Mouse (Mus musculus): ENCODE data around the gene Cd6. TPM values are rescaled to one million over a fixed set of nuclear protein-coding genes. Genes with fewer than 3 reads are reported as not detected.

The Cd6 gene
- polyA plus RNA-seq, 1 experiment from 2014 or later: not detected

DNA sequence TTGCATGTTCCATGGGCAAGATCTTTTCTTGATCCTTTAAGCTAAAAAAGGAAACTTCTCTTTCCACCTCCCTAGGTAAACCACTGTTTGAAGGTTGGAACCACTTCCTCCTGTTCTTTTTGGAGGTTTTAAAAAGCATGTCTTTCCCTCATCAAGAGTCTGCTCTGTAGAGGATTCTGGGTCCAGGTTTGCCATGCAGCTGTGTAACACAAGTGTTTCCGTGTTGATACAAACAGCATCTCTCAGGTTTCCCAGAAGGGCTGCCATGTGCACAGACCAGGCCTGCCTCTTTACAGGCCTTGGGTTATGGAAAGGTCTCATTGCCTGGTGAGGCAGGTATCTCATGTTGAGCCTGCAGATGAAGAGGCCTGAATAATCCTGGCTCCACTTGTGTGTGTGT lies 78.3 kb downstream of the Cd6 start:
- no peaks in the 10 kb centered on the region for H3K9me3 ChIP-seq
- no peaks in the 10 kb centered on the region; the same call in 1 of the 2 replicates for H3K27me3 ChIP-seq
- no peaks in the 10 kb centered on the region for H3K36me3 ChIP-seq (replicated peaks)
- no peak overlapping the region for H3K4me2 ChIP-seq
- H3K4me3 ChIP-seq (replicated peaks): no peak overlapping the region
- ATAC-seq (ENCODE audit: low FRiP score): no peak
- no peak overlapping the region for H3K27ac ChIP-seq
- WGBS: 94% methylated on average over 1 of the region's 1 CpGs
- H3K4me1 ChIP-seq: peaks cover 6% of the 10 kb centered on the region; the same call in 1 of the 2 replicates
- no peak overlapping the region for H3K9ac ChIP-seq

DNA sequence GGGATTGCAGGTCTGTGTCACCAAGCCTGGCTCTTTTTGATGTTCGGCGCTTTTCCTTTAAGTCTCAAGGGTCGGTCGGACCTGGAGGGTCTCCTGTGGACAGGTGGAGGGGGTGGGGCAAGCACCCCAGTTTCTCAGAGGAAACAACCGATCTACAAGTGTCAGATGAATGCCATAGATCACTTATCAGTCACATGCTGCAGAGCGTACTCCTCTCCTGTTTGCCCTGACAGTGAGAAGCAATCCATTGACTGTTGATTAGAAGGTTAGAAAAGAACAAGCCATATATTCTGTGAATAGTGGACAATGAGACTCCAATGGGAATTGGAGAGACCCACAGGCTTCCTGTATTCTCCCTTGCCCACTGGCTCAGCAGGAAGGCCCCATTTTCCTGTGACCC lies 79.7 kb downstream of the Cd6 start:
- H3K9me3 ChIP-seq: no peaks in the 10 kb centered on the region
- ATAC-seq (ENCODE audit: low FRiP score): no peak

DNA sequence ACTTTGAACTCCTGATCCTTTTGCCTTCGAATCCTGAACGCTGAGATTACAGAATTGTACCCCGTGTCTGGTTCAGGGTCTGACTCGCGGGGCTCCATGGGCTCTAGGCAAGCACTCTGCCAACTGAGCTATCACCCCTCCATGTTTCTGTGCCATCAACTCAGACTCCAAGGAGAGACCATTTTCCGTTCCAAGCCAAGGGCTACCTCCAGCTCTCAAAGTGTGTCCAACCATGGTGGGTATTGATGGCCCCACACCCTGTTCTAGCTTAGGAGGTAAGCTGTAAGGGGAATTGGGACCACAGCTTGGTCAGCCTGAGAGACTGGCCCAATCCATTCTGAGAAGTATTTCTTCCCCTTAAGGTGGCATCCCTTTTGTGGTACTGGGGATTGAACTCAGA lies 80.6 kb downstream of the Cd6 start:
- H3K4me1 ChIP-seq: peaks cover 6% of the 10 kb centered on the region; the same call in 1 of the 2 replicates
- no peaks in the 10 kb centered on the region for H3K9me3 ChIP-seq
- H3K36me3 ChIP-seq (replicated peaks): no peaks in the 10 kb centered on the region
- no peak overlapping the region for H3K4me2 ChIP-seq
- no peak overlapping the region for H3K27ac ChIP-seq
- H3K9ac ChIP-seq: no peak overlapping the region
- no peak overlapping the region for H3K4me3 ChIP-seq (replicated peaks)
- WGBS: 87% methylated on average over 6 of the region's 6 CpGs
- H3K27me3 ChIP-seq: no peaks in the 10 kb centered on the region; the same call in 1 of the 2 replicates
- no peak for ATAC-seq (ENCODE audit: low FRiP score)

More for the DNA sequence above, 79.7 kb downstream of the Cd6 start:
- no peaks in the 10 kb centered on the region; the same call in 1 of the 2 replicates for H3K27me3 ChIP-seq
- no peaks in the 10 kb centered on the region for H3K36me3 ChIP-seq (replicated peaks)
- H3K4me3 ChIP-seq (replicated peaks): no peak overlapping the region
- no peak overlapping the region for H3K27ac ChIP-seq
- H3K4me2 ChIP-seq: no peak overlapping the region
- peaks cover 6% of the 10 kb centered on the region; the same call in 1 of the 2 replicates for H3K4me1 ChIP-seq
- WGBS: 89% methylated on average over 6 of the region's 6 CpGs
- no peak overlapping the region for H3K9ac ChIP-seq

DNA sequence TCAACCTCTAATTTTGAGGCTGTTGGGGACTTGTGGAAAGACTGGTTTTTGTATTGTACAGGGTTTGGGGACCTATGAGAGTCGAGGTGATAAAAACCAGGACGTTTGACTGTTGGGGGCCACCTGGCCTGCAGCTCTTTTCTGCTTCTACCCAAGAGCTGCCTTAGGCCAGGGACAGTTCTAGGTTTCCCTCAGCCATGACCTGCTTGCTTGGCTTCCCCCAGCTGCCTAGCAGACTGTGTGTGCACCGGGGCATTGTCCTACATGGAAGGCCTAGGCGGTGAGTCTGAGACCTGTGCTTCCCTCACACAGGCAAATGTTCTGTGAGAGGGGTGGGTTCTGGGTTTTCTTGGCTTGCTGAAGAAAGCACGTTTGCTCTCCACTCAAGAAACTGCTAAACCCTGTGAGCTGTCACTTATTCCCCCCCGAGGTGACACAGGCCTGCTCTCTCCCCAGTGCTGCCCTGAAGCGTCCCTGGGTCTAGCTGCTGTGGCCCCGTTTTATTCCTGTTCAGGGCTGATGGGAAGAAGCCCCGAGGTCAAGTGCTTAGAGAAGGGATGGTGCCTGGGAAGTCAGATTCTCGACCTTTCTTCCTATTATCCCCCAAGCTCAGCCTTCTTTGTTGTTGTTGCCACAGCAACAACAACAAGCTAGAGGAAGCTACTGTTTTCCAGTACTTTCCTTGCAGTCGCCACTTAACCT lies 81.3 kb downstream of the Cd6 start:
- H3K27ac ChIP-seq: no peak overlapping the region
- no peaks in the 10 kb centered on the region for H3K9me3 ChIP-seq
- H3K4me1 ChIP-seq: peaks cover 6% of the 10 kb centered on the region; the same call in 1 of the 2 replicates
- H3K4me3 ChIP-seq (replicated peaks): no peak overlapping the region
- no peaks in the 10 kb centered on the region for H3K36me3 ChIP-seq (replicated peaks)
- WGBS: 60% methylated on average over 11 of the region's 11 CpGs
- ATAC-seq (ENCODE audit: low FRiP score): no peak
- H3K4me2 ChIP-seq: no peak overlapping the region
- H3K9ac ChIP-seq: no peak overlapping the region
- H3K27me3 ChIP-seq: no peaks in the 10 kb centered on the region; the same call in 1 of the 2 replicates

DNA sequence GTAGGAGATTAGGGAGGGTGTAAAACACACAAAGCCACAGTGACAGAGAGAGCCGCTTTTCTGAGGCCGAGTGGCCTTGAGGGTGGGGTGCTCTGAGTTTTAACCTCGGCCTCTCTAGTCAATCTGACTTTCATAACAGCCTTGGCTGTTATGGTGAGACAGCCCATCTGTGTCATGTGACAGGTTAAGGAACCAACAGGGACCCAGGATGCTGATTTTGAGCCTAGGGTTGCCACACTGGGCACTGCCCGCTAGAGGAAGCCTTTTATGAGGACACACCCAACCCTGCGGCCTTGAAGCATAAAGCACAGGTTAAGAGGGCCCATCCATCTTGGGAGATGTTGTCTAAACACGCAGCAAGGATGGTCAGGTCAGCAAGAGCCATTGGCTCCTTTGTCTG lies 82.1 kb downstream of the Cd6 start:
- 89% methylated on average over 6 of the region's 6 CpGs for WGBS
- H3K4me2 ChIP-seq: no peak overlapping the region
- no peak overlapping the region for H3K27ac ChIP-seq

DNA sequence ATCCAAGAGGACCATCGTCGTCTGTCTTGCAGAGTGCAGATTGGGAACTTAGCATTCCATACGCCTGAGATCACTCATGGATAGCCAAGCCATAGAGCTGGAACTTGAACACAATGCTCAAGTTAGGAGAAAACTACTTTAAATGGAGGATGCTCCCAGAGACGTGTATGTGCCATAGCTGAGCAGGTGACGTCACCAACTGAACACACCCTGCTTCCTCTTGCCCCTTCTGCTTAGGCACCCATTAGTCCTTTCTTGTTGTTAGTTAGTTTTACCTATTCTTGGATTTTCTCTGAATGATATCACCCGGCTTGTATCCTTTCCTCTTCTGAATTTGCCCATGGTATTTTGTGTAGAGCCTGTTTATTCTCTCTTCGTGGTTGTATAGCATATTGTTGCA lies 82.7 kb downstream of the Cd6 start:
- H3K36me3 ChIP-seq (replicated peaks): no peaks in the 10 kb centered on the region
- no peaks in the 10 kb centered on the region for H3K9me3 ChIP-seq
- peaks cover 6% of the 10 kb centered on the region; the same call in 1 of the 2 replicates for H3K4me1 ChIP-seq
- no peak overlapping the region for H3K4me2 ChIP-seq
- H3K27me3 ChIP-seq: no peaks in the 10 kb centered on the region; the same call in 1 of the 2 replicates
- WGBS: 87% methylated on average over 7 of the region's 7 CpGs
- H3K27ac ChIP-seq: no peak overlapping the region
- no peak for ATAC-seq (ENCODE audit: low FRiP score)
- H3K4me3 ChIP-seq (replicated peaks): no peak overlapping the region
- H3K9ac ChIP-seq: no peak overlapping the region

More for the DNA sequence above, 82.1 kb downstream of the Cd6 start:
- no peak overlapping the region for H3K9ac ChIP-seq
- ATAC-seq (ENCODE audit: low FRiP score): no peak
- peaks cover 6% of the 10 kb centered on the region; the same call in 1 of the 2 replicates for H3K4me1 ChIP-seq
- H3K4me3 ChIP-seq (replicated peaks): no peak overlapping the region
- no peaks in the 10 kb centered on the region for H3K36me3 ChIP-seq (replicated peaks)
- H3K27me3 ChIP-seq: no peaks in the 10 kb centered on the region; the same call in 1 of the 2 replicates
- no peaks in the 10 kb centered on the region for H3K9me3 ChIP-seq

DNA sequence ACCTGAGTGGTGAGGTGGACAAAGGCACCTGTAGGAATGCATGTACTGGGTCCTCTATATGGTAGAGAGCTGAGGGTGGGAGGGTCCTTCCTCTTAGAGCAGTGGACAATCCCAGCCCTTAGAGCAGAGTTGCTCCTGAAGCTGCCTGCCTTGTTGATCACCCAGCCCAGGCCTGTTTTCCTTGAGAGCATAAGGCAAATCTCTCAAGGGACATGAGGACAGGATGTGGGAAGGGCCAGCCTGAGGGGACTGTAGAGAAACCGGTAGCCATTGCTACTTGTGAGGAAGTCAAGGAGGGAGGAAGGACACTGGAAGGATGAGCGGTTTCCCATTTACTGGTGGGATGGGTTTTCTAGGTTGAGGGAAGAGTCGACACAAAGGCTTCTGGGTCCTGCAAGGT lies 87.3 kb downstream of the Cd6 start:
- Histone ChIP-seq H3K27me3 (no peaks in the 10 kb centered on the region), H3K9me3 (no peaks in the 10 kb centered on the region)
- WGBS: 95% methylated on average over 3 of the region's 3 CpGs

DNA sequence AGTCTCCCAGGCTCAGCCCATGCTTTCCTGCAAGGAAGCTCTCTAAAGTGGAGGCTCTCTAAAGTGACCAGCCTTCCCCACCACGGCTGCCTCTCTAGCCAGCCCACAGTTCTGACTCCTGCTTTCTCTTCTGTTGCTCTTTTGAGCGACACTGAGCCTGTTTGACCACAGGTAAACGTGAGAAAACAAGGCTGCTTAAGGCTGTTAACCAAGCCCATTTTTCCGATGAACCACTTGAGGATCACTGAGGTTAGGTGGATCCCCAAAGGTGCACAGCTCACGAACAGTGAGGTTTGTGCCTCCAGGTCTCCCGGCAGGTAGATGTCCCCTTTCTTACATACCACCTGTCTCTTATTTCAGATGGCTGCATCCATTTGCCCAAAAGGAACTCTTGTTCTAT lies 87.7 kb downstream of the Cd6 start:
- no peaks in the 10 kb centered on the region for H3K36me3 ChIP-seq (replicated peaks)
- 90% methylated on average over 6 of the region's 6 CpGs for WGBS
- H3K4me3 ChIP-seq (replicated peaks): no peak overlapping the region
- no peaks in the 10 kb centered on the region for H3K4me1 ChIP-seq
- no peaks in the 10 kb centered on the region for H3K27me3 ChIP-seq
- H3K9me3 ChIP-seq: no peaks in the 10 kb centered on the region
- no peak overlapping the region for H3K4me2 ChIP-seq
- ATAC-seq (ENCODE audit: low FRiP score): no peak
- H3K27ac ChIP-seq: no peak overlapping the region
- H3K9ac ChIP-seq: no peak overlapping the region

More for the DNA sequence above, 87.3 kb downstream of the Cd6 start:
- Histone ChIP-seq H3K9ac (no peak overlapping the region), H3K4me1 (no peaks in the 10 kb centered on the region), H3K4me2 (no peak overlapping the region), H3K27ac (no peak overlapping the region), H3K36me3 (replicated peaks) (no peaks in the 10 kb centered on the region), H3K4me3 (replicated peaks) (no peak overlapping the region)
- ATAC-seq (ENCODE audit: low FRiP score): no peak

DNA sequence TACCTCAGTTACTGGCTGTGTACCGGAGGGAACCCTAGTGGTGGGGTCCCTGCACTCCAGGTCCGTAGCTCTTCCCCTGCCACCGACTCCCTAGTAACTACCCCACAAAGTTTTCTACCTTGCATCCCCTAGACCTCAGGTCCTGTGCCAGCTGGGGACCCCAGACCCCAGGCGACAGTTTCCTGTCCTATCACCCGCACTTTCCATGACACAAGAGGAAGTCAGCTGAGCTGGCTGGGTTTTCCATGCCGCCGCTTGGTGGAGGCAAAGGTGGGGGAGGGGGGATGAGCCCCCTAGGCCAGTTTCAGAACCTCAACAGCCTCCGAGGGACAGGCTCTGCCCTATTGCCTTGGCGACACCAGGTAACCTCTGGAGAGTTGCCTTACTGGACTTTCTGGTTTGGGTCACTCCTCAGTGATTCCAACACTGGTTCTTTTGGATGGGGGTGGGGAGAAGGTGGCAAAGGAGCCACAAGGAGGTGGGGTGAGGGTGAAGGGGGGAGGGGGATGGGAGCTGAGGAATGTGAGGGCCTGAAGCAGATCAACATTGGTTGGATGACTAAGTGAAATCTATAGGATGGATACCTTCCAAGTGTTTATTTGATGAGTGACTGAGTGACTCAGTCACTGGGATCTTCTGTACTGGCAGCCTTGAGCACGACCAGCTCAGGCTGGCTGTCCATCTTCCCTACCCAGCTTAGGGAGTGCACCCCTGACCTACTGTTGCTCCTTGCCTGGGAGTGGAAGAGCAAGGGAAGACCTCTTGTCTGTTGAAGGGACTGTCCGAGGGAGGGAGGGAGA lies 89.0 kb downstream of the Cd6 start:
- no peak for ATAC-seq (ENCODE audit: low FRiP score)
- Histone ChIP-seq H3K27me3 (no peaks in the 10 kb centered on the region), H3K4me3 (replicated peaks) (no peak overlapping the region), H3K27ac (no peak overlapping the region), H3K36me3 (replicated peaks) (no peaks in the 10 kb centered on the region), H3K4me1 (no peaks in the 10 kb centered on the region), H3K9me3 (no peaks in the 10 kb centered on the region), H3K9ac (no peak overlapping the region), H3K4me2 (no peak overlapping the region)
- 50% methylated on average over 11 of the region's 11 CpGs for WGBS

DNA sequence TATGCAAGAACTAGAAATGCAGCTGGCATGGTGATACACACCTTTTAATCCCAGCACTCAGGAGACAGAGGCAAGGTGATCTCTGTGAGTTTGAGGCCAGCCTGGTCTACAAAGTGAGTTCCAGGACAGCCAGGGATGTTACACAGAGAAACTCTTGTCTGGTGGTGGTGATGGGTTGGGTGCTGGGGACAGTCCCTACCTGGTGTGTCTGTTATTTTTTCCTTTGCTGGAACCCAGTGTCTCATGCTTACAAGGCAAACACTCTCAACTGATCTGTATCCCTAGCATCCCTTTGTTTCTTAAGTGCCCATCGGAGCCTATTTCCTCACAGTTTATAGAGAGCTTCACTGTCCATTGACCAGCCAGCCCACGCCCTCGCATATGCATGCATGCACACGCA lies 89.9 kb downstream of the Cd6 start:
- Histone ChIP-seq H3K9me3 (no peaks in the 10 kb centered on the region), H3K27me3 (no peaks in the 10 kb centered on the region), H3K9ac (no peak overlapping the region), H3K4me1 (no peaks in the 10 kb centered on the region), H3K4me2 (no peak overlapping the region), H3K36me3 (replicated peaks) (no peaks in the 10 kb centered on the region), H3K4me3 (replicated peaks) (no peak overlapping the region), H3K27ac (no peak overlapping the region)
- ATAC-seq (ENCODE audit: low FRiP score): no peak
- WGBS: 94% methylated on average over 4 of the region's 4 CpGs
